In the genomic region with DNA sequence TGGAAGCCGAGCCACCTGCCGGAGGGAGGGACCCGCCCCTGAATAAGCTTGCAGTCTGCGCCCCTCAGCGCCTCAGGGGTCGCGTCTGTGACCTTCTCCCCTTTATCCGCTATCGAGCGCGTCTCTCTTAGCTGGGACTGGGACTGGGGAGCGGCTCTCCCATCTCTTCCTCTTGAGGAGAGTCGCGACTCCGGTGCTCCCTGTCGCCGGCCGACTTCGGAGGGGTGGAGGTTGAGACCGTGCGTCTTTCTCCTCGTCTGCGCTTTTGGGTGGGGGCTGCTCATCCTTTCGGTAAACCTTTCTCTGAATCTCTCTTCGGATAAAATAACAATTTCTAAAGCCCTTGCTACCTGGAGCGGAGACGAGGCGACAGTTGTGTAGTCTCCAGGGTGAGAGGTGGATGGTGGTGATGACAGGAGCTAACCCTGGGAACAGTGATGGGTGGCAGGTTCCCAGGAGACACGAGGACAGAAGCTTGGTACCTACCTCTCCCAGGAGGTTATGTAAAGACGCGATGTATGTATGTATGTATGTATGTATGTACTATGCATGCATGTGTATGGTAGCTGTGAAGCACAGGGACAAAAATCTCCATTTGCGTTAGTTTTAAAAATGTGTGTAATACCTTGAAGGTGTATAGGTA, we compare ENCODE assay signal across 8 mouse cellular contexts. TPM values are rescaled to one million over a fixed set of nuclear protein-coding genes. Genes with fewer than 3 reads are reported as not detected.
DNase-seq lines count a peak whose midpoint lies in the region; ATAC-seq and TF ChIP-seq lines count a peak whose summit lies in the region.

No protein-coding gene starts in this region.

- no peaks in the 10 kb centered on the region for H3K27me3 ChIP-seq in heart, embryonic 13.5 days (replicated peaks)
- H3K27me3 ChIP-seq in CH12.LX (replicated peaks), result no peaks in the 10 kb centered on the region
- no peaks in the 10 kb centered on the region for H3K27me3 ChIP-seq in heart, postnatal 0 days (ENCODE audit: control insufficient read depth, insufficient read depth, low read length)

- peak overlapping the region; percentile 97 for H3K27ac ChIP-seq in heart, embryonic 13.5 days (replicated peaks)
- H3K27ac ChIP-seq in CH12.LX (ENCODE audit: insufficient read depth, low read depth), result peak overlapping the region; percentile 85
- H3K27ac ChIP-seq in heart, postnatal 0 days (ENCODE audit: low read depth), result peak overlapping the region; percentile 96
- peak overlapping the region; percentile 95 for H3K27ac ChIP-seq in olfactory bulb, adult 2 months (ENCODE audit: insufficient read depth, low read depth, low read length)

- in situ Hi-C loops in CH12.LX (cut with MboI; ENCODE audit: low pct_ligation_motif_present, low pct_unique_long_range_greater_than_20kb, low sequenced_read_pairs), result no loop called here

- peak overlapping the region; percentile 94 for H3K4me2 ChIP-seq in heart, embryonic 13.5 days
- H3K4me2 ChIP-seq in CH12.LX (ENCODE audit: insufficient read depth, low read depth, poor library complexity, severe bottlenecking), result peak overlapping the region; percentile 41; the same call in 1 of the 2 replicates
- H3K4me2 ChIP-seq in heart, postnatal 0 days (ENCODE audit: low read depth, low read length), result peak overlapping the region; percentile 91

- ATAC-seq in heart, embryonic 13.5 days (ENCODE audit: extremely low read depth, insufficient number of reproducible peaks, low FRiP score, low TSS enrichment), result peak; percentile 53; the same call in 1 of the 2 replicates
- peak; percentile 55 for ATAC-seq in heart, postnatal 0 days (ENCODE audit: insufficient read depth, low read depth)

- no peak for TF ChIP-seq CTCF in CH12.LX (conservative IDR thresholded peaks at IDR 0.05 in 1 of 2, IDR thresholded peaks at IDR 0.05 in 1 of 2; ENCODE audit: low read depth in 2 of 2, low read length in 2 of 2)
- no peak for TF ChIP-seq CTCF in heart, postnatal 0 days (IDR thresholded peaks at IDR 0.05; ENCODE audit: low read depth)
- TF ChIP-seq CTCF in olfactory bulb, adult 2 months (IDR thresholded peaks at IDR 0.05; ENCODE audit: insufficient read depth, low read depth, low read length), result no peak

- TF ChIP-seq POLR2A in CH12.LX (IDR thresholded peaks at IDR 0.05; ENCODE audit: low read depth, low read length), result no peak
- no peak for TF ChIP-seq POLR2A in olfactory bulb, adult 2 months (IDR thresholded peaks at IDR 0.05; ENCODE audit: insufficient read depth, low read depth, low read length)

- H3K9ac ChIP-seq in heart, embryonic 13.5 days, result peak overlapping the region; percentile 99
- peak overlapping the region; percentile 95 for H3K9ac ChIP-seq in CH12.LX (ENCODE audit: insufficient read depth, low read depth)
- peak overlapping the region; percentile 88 for H3K9ac ChIP-seq in heart, postnatal 0 days (replicated peaks; ENCODE audit: low read depth, low read length)

- no peaks in the 10 kb centered on the region for H3K36me3 ChIP-seq in heart, embryonic 13.5 days
- H3K36me3 ChIP-seq in CH12.LX (replicated peaks in 1 of 2; ENCODE audit: control insufficient read depth in 1 of 2, insufficient read depth in 1 of 2, low read length in 1 of 2), result peaks cover 0 to 2% of the 10 kb centered on the region in 2 experiments
- H3K36me3 ChIP-seq in heart, postnatal 0 days (replicated peaks; ENCODE audit: control insufficient read depth, insufficient read depth, low read length), result no peaks in the 10 kb centered on the region

- TF ChIP-seq EP300 in CH12.LX (IDR thresholded peaks at IDR 0.05; ENCODE audit: low read length), result no peak
- no peak for TF ChIP-seq EP300 in heart, postnatal 0 days (IDR thresholded peaks at IDR 0.05; ENCODE audit: low read depth)

- H3K9me3 ChIP-seq in heart, embryonic 13.5 days, result no peaks in the 10 kb centered on the region
- H3K9me3 ChIP-seq in CH12.LX (replicated peaks; ENCODE audit: low read length), result no peaks in the 10 kb centered on the region
- no peaks in the 10 kb centered on the region for H3K9me3 ChIP-seq in heart, postnatal 0 days (replicated peaks; ENCODE audit: control insufficient read depth, low read length)

- no peak for DNase-seq in heart, postnatal 25 days (ENCODE audit: low spot score)
- no peak for DNase-seq in CH12.LX (ENCODE audit: extremely low read depth)
- DNase-seq in c-Kit-negative CD71-positive TER-119-positive erythroid progenitor cells, embryonic 14.5 days (ENCODE audit: low read depth, low spot score), result peak; percentile 48
- no peak for DNase-seq in heart, postnatal 0 days (ENCODE audit: low spot score)
- DNase-seq in liver, result peak; percentile 68
- no peak for DNase-seq in ovary, postnatal 14 days (ENCODE audit: low spot score)

- peaks cover 38% of the 10 kb centered on the region for H3K4me1 ChIP-seq in heart, embryonic 13.5 days
- peaks cover 0 to 48% of the 10 kb centered on the region in 2 experiments; a peak in 2 of 4 replicates for H3K4me1 ChIP-seq in CH12.LX (ENCODE audit: control insufficient read depth in 1 of 2, insufficient read depth in 2 of 2)
- H3K4me1 ChIP-seq in heart, postnatal 0 days (ENCODE audit: control insufficient read depth, insufficient read depth), result peaks cover 19% of the 10 kb centered on the region; the same call in 1 of the 2 replicates
- no peaks in the 10 kb centered on the region for H3K4me1 ChIP-seq in olfactory bulb, adult 2 months (ENCODE audit: control insufficient read depth, insufficient read depth, low read length)

- dilution Hi-C loops in CH12.LX (cut with MboI; ENCODE audit: extremely low pct_ligation_motif_present, extremely low pct_unique_long_range_greater_than_20kb, low sequenced_read_pairs), result no loop called here

- under 1% methylated on average over 30 of the region's 32 CpGs for WGBS in heart, embryonic 13.5 days
- WGBS in heart, postnatal 0 days, result under 1% methylated on average over 32 of the region's 32 CpGs
- WGBS in olfactory bulb, adult 2 months, result under 1% methylated on average over 32 of the region's 32 CpGs

- H3K4me3 ChIP-seq in heart, embryonic 13.5 days, result peak overlapping the region; percentile 99
- H3K4me3 ChIP-seq in CH12.LX (replicated peaks in 1 of 3; ENCODE audit: low read depth in 2 of 3, low read length in 2 of 3, poor library complexity in 1 of 3), result peak overlapping the region; percentile 84 to 100 (median 95)
- peak overlapping the region; percentile 87 for H3K4me3 ChIP-seq in heart, postnatal 0 days (ENCODE audit: low read depth, low read length)
- H3K4me3 ChIP-seq in olfactory bulb, adult 2 months (ENCODE audit: insufficient read depth, low read depth, low read length), result peak overlapping the region; percentile 98

- no peak for TF ChIP-seq RAD21 in CH12.LX (IDR thresholded peaks at IDR 0.05; ENCODE audit: low read depth, low read length)

- intact Hi-C loops in heart, postnatal 25 days (cut with DNase I), result no loop called here

- peaks cover 37% of the 10 kb centered on the region for H3K79me2 ChIP-seq in CH12.LX (replicated peaks; ENCODE audit: control insufficient read depth, extremely low read depth, insufficient read depth, poor library complexity, severe bottlenecking)

TF ChIP-seq in CH12.LX, 34 proteins besides CTCF, POLR2A, EP300 and RAD21:
- TF ChIP-seq SIN3A (IDR thresholded peaks at IDR 0.05; ENCODE audit: low read length), result 0 out of 2 replicates have a peak, but pooled peaks have one; percentile 18
- no peak for TF ChIP-seq GABPA (IDR thresholded peaks at IDR 0.05; ENCODE audit: insufficient replicate concordance, low read depth, low read length)

RNA-seq across cellular contexts. Expression of a gene that starts 0.7 kb away (rescaled TPM):
- 16.7 and 17.4 TPM in 2 replicates for polyA plus RNA-seq in heart, embryonic 13.5 days (2015; fragmentation: Nextera tagmentation; extraction: Ambion mirVana)
- total RNA-seq in heart, postnatal 25 days (2021), result 10 to 100 TPM; 33.9 to 38.5 TPM
- 45.2 and 47.6 TPM in 2 replicates for total RNA-seq in CH12.LX (2012; rRNA removed)
- 32.9 and 33.2 TPM in 2 replicates for total RNA-seq in CH12.LX (2014; rRNA removed)
- 35.4 and 42.1 TPM in 2 replicates for polyA plus RNA-seq in CH12.LX (2012; ENCODE audit: insufficient read length, low read depth)
- total RNA-seq in heart, postnatal 0 days (2014; rRNA removed; ENCODE audit: low replicate concordance), result 24.9 and 30.5 TPM in 2 replicates
- polyA plus RNA-seq in heart, postnatal 0 days (2015; fragmentation: Nextera tagmentation; extraction: Ambion mirVana), result 9.4 and 11.6 TPM in 2 replicates
- 148 and 162 TPM in 2 replicates for polyA plus RNA-seq in olfactory bulb, adult 2 months (2012; ENCODE audit: insufficient read depth, insufficient read length, low replicate concordance, missing spikeins)

Comparison
In these comparisons a context has a peak if more than half of its experiments do, and no peak if none do; other contexts are left out.
1. H3K4me2 ChIP-seq: peak in every context shown above with its lines; median percentile 94 in heart, embryonic 13.5 days; 91 in heart, postnatal 0 days; 41 in CH12.LX.
2. DNase-seq: peak in c-Kit-negative CD71-positive TER-119-positive erythroid progenitor cells, embryonic 14.5 days (single experiment) and liver (single experiment); none in heart, postnatal 25 days (single experiment), CH12.LX (single experiment), heart, postnatal 0 days (single experiment) and ovary, postnatal 14 days (single experiment).
3. Peak in every context shown above with its lines, with median percentiles within 50 percentile points of each other: H3K27ac ChIP-seq, H3K4me3 ChIP-seq and H3K9ac ChIP-seq.